Mouse (Mus musculus) limb, embryonic 11.5 days (tissue): ENCODE measurements around the gene Rbbp6. TPM values are rescaled to one million over a fixed set of nuclear protein-coding genes. Genes with fewer than 3 reads are reported as not detected.

Experiments
- ATAC-seq: fragments of 200-750 bp; cut with Nextera tagmentation; 2 replicates; pipeline ENCODE4 v1.8.0; 2017; ENCODE audit warnings: low read depth; ENCODE audit not compliant: insufficient number of reproducible peaks, low FRiP score, low TSS enrichment
- DNase-seq: peaks from one replicate; pipeline ENCODE4 v3.0.0-alpha.2; 2015; ENCODE audit warnings: low spot score
- H3K27ac ChIP-seq: fragments of 300-500 bp; sonication (generic); replicated peaks from 2 replicates; pipeline ENCODE4 v1.5.1; 2014; ENCODE audit warnings: low read depth, mild to moderate bottlenecking, low read length
- H3K27me3 ChIP-seq: fragments of 300-500 bp; sonication (generic); 2 replicates; pipeline ENCODE4 v1.6.1; 2014; ENCODE audit warnings: mild to moderate bottlenecking, low read length, mixed read lengths; ENCODE audit not compliant: control insufficient read depth, insufficient read depth
- H3K36me3 ChIP-seq: fragments of 300-500 bp; sonication (generic); 2 replicates; pipeline ENCODE4 v1.6.1; 2014; ENCODE audit warnings: mild to moderate bottlenecking, low read length, moderate library complexity, mixed read lengths; ENCODE audit not compliant: control insufficient read depth, insufficient read depth
- H3K4me1 ChIP-seq: fragments of 300-500 bp; sonication (generic); 2 replicates; pipeline ENCODE4 v1.6.1; 2014; ENCODE audit warnings: low read length, mixed read lengths; ENCODE audit not compliant: control insufficient read depth, insufficient read depth
- H3K4me2 ChIP-seq: fragments of 300-500 bp; sonication (generic); 2 replicates; pipeline ENCODE4 v1.6.1; 2014; ENCODE audit warnings: low read depth, mild to moderate bottlenecking, moderate library complexity; ENCODE audit not compliant: severe bottlenecking
- H3K4me3 ChIP-seq: fragments of 300-500 bp; sonication (generic); 2 replicates; pipeline ENCODE4 v1.5.1; 2014; ENCODE audit warnings: low read depth, low read length
- H3K9ac ChIP-seq: fragments of 300-500 bp; sonication (generic); 2 replicates; pipeline ENCODE4 v1.6.1; 2014; ENCODE audit warnings: mild to moderate bottlenecking, low read length
- H3K9me3 ChIP-seq: fragments of 300-500 bp; sonication (generic); 2 replicates; pipeline ENCODE4 v1.6.1; 2016; ENCODE audit warnings: low read length; ENCODE audit not compliant: control insufficient read depth
- WGBS: fragments of 180-500 bp; shearing (Covaris S2); extraction: QIAGEN DNeasy Blood & Tissue Kit; methylation state at CpG from one replicate; pipeline ENCODE4 v1.1.7; 2014; 5-methylcytosine and 5-hydroxymethylcytosine counted together
- polyA plus RNA-seq: library from polyadenylated mRNA; unstranded; fragments of >200 nt; fragmentation: Nextera tagmentation; extraction: Ambion mirVana; gene quantifications from 2 replicates; pipeline ENCODE4 v1.2.1, GENCODE M21; 2014

Gene Rbbp6
- polyA plus RNA-seq, 1 experiment from 2014 or later, result 37.8 TPM

DNA sequence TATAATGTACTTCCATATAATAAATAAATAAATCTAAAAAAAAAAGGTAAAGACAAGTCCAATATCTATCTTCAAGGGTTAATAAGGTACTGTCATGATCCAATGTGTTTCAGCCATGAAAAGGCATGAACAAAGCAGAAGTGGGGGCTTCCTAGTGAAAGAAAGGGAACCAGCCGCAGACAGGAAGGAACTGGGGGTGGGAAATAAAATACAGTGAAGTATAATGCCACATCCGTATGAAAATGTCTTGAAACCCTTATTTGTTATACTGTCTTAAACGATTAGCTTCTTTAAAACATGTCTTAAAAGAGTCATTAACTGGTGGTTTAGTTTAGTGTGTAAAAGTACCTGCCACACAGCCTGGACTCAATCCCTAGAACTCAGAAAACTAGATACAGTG lies 26.3 kb upstream of the Rbbp6 start:
- no peak overlapping the region for H3K9ac ChIP-seq
- 91% methylated on average over 3 of the region's 3 CpGs for WGBS
- no peak overlapping the region for H3K4me2 ChIP-seq
- no peak overlapping the region for H3K4me3 ChIP-seq
- DNase-seq (no peak), ATAC-seq (no peak)
- no peaks in the 10 kb centered on the region for H3K9me3 ChIP-seq
- no peaks in the 10 kb centered on the region for H3K4me1 ChIP-seq
- no peak overlapping the region for H3K27ac ChIP-seq
- no peaks in the 10 kb centered on the region for H3K36me3 ChIP-seq
- H3K27me3 ChIP-seq, result no peaks in the 10 kb centered on the region

- ATAC-seq, result no peak
- WGBS, result 16% methylated on average over 12 of the region's 12 CpGs
- Histone ChIP-seq H3K4me1 (no peaks in the 10 kb centered on the region), H3K27ac (no peak overlapping the region), H3K4me3 (no peak overlapping the region), H3K9ac (no peak overlapping the region), H3K9me3 (no peaks in the 10 kb centered on the region), H3K27me3 (no peaks in the 10 kb centered on the region), H3K36me3 (no peaks in the 10 kb centered on the region), H3K4me2 (peak overlapping the region; percentile 19; the same call in 1 of the 2 replicates)
- DNase-seq, result no peak
Observed at GRCm38 (mm10) chr7:122940371-122941075, 25.0 kb upstream of the Rbbp6 start.

- no peak for DNase-seq
- no peaks in the 10 kb centered on the region for H3K36me3 ChIP-seq
- no peaks in the 10 kb centered on the region for H3K9me3 ChIP-seq
- no peak overlapping the region for H3K9ac ChIP-seq
- H3K27ac ChIP-seq, result no peak overlapping the region
- no peak overlapping the region for H3K4me2 ChIP-seq
- no peaks in the 10 kb centered on the region for H3K4me1 ChIP-seq
- no peak for ATAC-seq
- H3K27me3 ChIP-seq, result no peaks in the 10 kb centered on the region
- H3K4me3 ChIP-seq, result no peak overlapping the region
- 93% methylated on average over 8 of the region's 8 CpGs for WGBS
Observed at GRCm38 (mm10) chr7:122942111-122942510, 23.4 kb upstream of the Rbbp6 start.

- no peak for ATAC-seq
- Histone ChIP-seq H3K27ac (no peak overlapping the region), H3K27me3 (no peaks in the 10 kb centered on the region), H3K36me3 (no peaks in the 10 kb centered on the region), H3K9ac (no peak overlapping the region), H3K9me3 (no peaks in the 10 kb centered on the region), H3K4me3 (no peak overlapping the region), H3K4me1 (no peaks in the 10 kb centered on the region), H3K4me2 (no peak overlapping the region)
- DNase-seq, result peak; percentile 83
- WGBS, result 0% methylated on average over 1 of the region's 1 CpGs
Observed at GRCm38 (mm10) chr7:122945149-122945548, 20.3 kb upstream of the Rbbp6 start.

DNA sequence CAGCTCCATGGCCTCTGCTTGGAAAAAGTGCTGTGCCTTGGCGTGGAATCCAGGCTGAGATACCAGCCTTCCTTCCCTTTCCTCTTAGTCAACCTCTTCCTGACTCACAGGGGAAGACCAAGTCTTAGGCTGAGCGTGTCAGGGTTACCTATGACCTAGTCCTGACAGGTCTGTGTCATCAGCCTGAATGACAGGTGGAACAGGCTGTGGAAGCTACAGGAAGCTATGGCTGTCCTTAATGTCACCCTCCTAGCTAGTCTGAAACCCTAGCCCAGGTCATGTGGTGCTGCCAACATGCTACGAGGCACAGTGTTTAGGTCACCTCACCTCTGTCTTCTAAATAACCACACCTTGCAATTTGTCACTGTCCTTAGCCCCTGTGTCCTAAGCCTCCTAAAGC lies 16.2 kb upstream of the Rbbp6 start:
- WGBS, result 72% methylated on average over 3 of the region's 3 CpGs

DNA sequence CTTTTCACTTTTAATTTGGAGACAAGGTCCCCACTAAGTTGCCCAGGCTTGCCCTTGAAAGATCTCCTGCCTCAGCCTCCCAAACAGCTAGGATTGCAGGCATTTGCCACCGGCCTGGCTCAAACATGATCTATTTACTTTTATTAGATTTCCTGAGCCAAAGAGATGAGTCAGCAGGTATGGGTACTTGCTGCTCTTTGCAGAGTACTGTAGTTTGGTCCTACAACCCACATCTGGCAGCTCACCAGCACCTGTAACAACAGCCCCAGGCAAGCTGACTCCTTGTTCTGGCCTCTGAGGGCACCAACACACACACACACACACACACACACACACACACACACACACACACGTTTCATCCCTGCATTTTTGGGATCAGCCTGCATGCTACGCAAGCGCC lies 14.0 kb upstream of the Rbbp6 start:
- DNase-seq, result no peak
- WGBS, result 85% methylated on average over 4 of the region's 4 CpGs

More for the DNA sequence above, 16.2 kb upstream of the Rbbp6 start:
- Histone ChIP-seq H3K9me3 (no peaks in the 10 kb centered on the region), H3K9ac (no peak overlapping the region), H3K4me2 (no peak overlapping the region), H3K4me1 (no peaks in the 10 kb centered on the region), H3K27me3 (no peaks in the 10 kb centered on the region), H3K36me3 (no peaks in the 10 kb centered on the region), H3K27ac (no peak overlapping the region), H3K4me3 (no peak overlapping the region)
- DNase-seq, result no peak
- no peak for ATAC-seq

GRCm38 (mm10) chr7:122952066-122952465 lies 13.4 kb upstream of the Rbbp6 start:
- DNase-seq (no peak), ATAC-seq (no peak)
- no peak overlapping the region for H3K27ac ChIP-seq
- H3K4me2 ChIP-seq, result no peak overlapping the region
- 77% methylated on average over 6 of the region's 6 CpGs for WGBS
- no peaks in the 10 kb centered on the region for H3K9me3 ChIP-seq
- no peaks in the 10 kb centered on the region for H3K36me3 ChIP-seq
- no peaks in the 10 kb centered on the region for H3K4me1 ChIP-seq
- no peaks in the 10 kb centered on the region for H3K27me3 ChIP-seq
- H3K4me3 ChIP-seq, result no peak overlapping the region
- H3K9ac ChIP-seq, result no peak overlapping the region

More for the DNA sequence above, 14.0 kb upstream of the Rbbp6 start:
- Histone ChIP-seq H3K4me3 (no peak overlapping the region), H3K9ac (no peak overlapping the region), H3K27me3 (no peaks in the 10 kb centered on the region), H3K36me3 (no peaks in the 10 kb centered on the region), H3K27ac (no peak overlapping the region), H3K4me2 (no peak overlapping the region), H3K4me1 (no peaks in the 10 kb centered on the region), H3K9me3 (no peaks in the 10 kb centered on the region)
- no peak for ATAC-seq

GRCm38 (mm10) chr7:122954451-122955225 lies 10.8 kb upstream of the Rbbp6 start:
- Histone ChIP-seq H3K9me3 (no peaks in the 10 kb centered on the region), H3K9ac (no peak overlapping the region), H3K4me2 (no peak overlapping the region), H3K27me3 (no peaks in the 10 kb centered on the region), H3K36me3 (no peaks in the 10 kb centered on the region), H3K27ac (no peak overlapping the region), H3K4me1 (no peaks in the 10 kb centered on the region), H3K4me3 (no peak overlapping the region)
- WGBS, result 85% methylated on average over 11 of the region's 11 CpGs
- no peak for DNase-seq
- ATAC-seq, result no peak
